Mouse (Mus musculus): Measurements from ENCODE around the gene Atp8b5.

DNA sequence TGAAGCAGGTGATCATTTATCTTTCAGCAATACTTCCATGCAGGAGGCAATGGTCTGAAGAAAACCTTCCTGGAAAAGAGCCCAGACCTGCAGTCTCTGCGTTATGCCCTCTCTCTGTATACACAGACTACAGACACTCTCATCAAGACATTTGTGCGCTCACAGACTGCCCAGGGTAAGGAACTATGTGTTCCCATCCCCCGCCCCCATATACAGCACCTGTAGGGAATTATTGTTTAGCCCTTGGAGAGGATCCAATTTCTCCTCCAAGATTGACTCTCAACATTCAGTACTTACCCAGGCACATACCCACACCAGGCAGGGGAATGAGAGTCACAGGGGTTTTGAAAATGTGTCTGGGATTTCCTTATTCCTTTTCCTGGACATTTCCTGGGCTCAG lies 7.5 kb upstream of the Atp8b5 start:
- TF ChIP-seq CTCF (IDR thresholded peaks at IDR 0.05; ENCODE audit: control insufficient read depth, insufficient read depth, insufficient replicate concordance, low read depth, low read length) = no peak
- no peak for TF ChIP-seq POLR2A (IDR thresholded peaks at IDR 0.05; ENCODE audit: control insufficient read depth, low read depth, low read length)
